Mouse (Mus musculus) left cerebral cortex, postnatal 4 days (tissue): Measurements from ENCODE around the gene Tapbp. TPM values are rescaled to one million over a fixed set of nuclear protein-coding genes. Genes with fewer than 3 reads are reported as not detected.
"Not testable (repeated sequence)": the region's sequence is repeated elsewhere in the genome, so short reads cannot be mapped to it uniquely, and the experiment has no call there.

Experiments used
- DNase-seq: peaks from one replicate; pipeline ENCODE4 v3.0.0-alpha.2; 2022
- intact Hi-C: fragments of 180-260 bp; cut with DNase I; formaldehyde crosslinking; loops from one replicate; pipeline ENCODE4 v1.15.1; 2025
- total RNA-seq, 2 experiments: library from RNA; stranded (reverse); gene quantifications; 2 replicates each; pipeline ENCODE4 v1.2.3; 2021

Tapbp gene
- total RNA-seq, 2 experiments from 2014 or later = 45.5 to 56.6 TPM

DNA sequence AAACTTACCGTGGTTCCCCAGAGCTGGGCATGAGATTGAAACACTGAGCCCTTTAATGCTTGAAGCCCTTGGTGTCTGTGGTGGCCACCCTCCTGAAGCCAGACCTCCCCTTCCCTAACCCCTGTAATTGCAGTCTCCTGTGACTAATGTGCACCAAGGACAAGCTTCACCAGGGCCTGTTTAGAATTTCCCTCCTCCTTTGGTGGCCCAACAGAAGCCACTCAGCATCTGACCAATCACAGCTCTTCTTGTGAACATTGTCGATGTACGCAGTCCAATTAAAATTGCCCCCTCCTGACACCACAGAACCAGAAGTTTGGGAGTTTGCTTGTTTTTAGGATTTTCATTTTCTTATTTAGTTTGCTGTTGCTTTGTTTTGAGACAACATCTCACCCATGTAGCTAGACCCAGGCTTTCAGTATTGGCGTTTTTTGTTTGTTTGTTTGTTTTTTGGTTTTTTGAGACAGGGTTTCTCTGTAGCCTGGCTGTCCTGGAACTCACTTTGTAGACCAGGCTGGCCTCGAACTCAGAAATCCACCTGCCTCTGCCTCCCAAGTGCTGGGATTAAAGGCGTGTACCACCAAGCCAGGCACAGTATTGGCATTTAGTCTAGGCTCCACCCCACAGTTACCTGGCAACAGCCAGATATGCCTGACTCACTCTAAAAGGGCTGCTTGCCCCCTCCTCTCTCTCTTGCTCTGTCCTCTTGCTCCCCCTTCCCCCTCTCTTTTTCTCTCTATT, 11.6 kb upstream of the Tapbp start:
- intact Hi-C loops, DNase-seq: not testable (repeated sequence)

DNA sequence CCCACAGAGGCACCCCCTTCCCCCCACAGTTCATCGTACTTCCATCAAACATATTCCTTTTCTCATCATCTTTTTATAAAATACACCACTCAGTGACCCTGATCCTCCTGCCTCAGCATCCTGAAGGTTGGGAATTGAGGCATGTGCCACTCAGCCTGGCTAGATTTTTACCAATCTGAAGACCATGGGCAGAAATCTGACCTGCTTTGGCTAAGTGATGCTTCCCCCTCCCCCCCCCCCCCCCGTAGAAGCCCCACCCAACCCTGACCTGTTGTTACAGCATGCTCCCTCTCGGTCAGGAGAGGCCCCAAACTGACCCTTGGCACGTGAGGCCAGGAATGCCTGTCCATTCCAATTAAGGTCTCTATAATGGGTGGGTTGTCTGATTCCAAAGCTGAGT, 10.9 kb upstream of the Tapbp start, which contains the start of gene Platr17:
Gene Platr17 (plus strand): TSS at position 301 of the 400 bp plus-strand sequence.
- intact Hi-C loops = not testable (repeated sequence)

DNA sequence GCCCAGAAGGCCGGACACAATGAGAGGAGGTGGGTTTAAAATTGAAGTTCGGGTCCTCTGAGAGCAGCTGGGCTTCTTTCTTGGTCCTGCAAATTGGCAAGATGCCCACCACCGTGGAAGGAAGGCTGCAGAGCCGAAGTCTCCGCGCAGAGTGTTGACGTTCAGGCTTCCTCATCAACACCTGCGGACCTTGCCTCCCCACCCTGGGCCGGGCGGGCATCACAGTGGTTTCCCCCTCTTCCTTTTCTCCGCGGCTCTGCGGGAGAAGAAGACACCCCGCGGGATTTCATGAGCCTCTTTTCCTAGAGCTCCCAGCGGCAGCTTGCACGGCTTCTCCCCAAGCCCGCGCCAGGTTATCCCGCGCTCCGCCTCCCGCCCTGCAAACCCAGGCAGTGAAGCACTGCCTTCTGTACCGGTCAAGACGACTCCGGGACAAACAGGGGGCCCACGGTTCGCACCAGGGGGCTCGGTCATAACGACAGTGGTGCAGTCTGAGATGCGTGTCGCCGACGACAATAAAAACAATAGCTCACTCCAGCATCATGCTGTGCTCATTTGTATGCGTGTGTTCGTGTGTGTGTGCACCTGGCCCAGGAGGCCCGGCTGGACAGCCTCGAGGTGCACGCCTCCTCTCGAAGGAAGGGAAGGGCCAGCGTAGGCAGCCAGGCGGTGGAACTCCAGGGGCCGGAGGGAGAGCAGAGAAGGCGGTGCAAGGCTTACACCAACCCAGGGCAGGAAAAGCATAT, 7.2 kb upstream of the Tapbp start:
- intact Hi-C loops = no loop called here
- peak; percentile 66 for DNase-seq

More for the DNA sequence above, 10.9 kb upstream of the Tapbp start, which contains the start of gene Platr17:
- DNase-seq = not testable (repeated sequence)

DNA sequence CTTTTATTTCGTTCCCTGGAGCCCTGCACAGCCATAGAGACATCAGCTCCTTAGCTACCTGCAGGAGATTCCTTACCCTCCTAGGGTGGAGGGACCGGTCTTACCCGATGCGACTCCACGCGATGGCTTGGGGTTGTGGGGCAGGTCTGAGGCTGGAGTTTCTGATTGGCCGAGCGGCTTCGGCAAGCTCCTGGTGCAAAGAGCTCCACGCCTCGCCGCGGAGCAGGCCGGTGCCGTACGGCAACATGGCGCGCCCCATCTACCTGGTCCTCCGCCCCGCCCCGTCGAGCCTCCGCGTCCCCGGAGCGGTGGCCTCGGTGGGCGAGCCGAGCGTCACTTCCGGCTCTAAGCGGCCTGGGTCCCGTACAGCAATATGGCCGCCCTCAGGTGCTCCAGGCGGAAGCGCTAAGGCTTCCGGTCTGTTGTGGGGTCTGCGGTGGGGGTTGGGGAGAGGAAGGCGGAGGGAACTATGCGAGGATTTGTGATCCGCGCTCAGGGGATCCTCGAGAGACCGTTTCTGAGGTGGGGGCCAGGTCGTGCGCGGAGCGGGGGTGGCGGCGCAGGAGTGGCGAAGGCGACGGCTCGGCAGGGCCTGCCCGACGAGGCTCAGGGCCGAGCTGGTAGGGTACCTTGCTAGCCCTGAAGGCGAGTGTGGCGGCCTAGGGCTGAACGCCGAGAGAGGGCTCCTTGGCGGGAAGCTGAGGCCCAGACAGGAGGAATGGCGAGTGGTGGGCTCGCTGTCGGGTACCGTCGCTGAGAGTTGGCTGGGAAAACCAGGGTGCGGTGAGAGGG, 6.4 kb upstream of the Tapbp start, which contains the start of gene Daxx:
Gene Daxx (plus strand): TSS at position 338 of the 792 bp plus-strand sequence.
- DNase-seq = peak; percentile 99
- intact Hi-C loops = no loop called here

DNA sequence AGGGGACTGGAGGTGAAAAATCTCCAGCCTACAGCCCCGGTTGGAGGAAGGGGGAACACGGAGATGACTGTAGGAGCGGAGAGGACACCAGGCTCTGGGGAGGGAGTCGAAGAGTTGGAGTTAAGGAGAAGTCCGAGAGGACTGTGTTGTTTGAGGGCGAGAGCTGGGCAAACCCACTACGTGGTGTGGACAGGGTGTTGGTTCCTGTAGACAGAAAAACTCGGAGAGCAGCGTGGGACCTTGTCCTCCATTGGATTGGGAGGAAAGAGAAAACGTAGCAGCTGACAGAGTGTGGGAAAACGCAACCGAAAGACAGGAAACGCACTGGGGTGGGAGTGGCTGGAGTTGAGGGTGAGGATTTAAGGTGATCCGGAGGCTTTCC, 5.8 kb upstream of the Tapbp start:
- intact Hi-C loops = no loop called here
- DNase-seq = no peak

DNA sequence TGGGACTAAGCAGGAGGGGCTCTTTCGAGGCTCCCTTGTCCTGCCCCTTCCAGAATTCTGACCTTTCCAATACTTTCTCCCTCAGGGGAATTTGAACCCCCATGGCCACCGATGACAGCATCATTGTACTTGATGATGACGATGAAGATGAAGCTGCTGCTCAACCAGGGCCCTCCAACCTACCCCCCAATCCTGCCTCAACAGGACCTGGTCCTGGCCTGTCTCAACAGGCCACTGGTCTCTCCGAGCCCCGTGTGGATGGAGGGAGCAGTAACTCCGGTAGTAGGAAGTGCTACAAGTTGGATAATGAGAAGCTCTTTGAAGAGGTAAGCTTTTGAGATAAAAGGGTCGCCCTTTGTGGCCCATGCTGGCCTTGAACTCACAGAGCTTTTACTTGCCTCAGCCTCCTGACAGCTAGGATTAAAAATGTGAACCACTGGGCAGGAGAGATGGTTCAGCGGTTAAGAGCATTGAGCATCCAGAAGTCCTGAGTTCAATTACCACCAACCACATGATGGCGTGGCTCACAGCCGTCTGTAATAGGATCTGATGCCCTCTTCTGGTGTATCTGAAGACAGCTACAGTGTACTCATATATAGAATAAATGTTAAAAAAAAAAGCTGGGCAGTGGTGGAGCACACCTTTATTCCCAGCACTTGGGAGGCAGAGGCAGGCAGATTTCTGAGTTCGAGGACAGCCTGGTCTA, 5.2 kb upstream of the Tapbp start:
- no peak for DNase-seq
- intact Hi-C loops = no loop called here

DNA sequence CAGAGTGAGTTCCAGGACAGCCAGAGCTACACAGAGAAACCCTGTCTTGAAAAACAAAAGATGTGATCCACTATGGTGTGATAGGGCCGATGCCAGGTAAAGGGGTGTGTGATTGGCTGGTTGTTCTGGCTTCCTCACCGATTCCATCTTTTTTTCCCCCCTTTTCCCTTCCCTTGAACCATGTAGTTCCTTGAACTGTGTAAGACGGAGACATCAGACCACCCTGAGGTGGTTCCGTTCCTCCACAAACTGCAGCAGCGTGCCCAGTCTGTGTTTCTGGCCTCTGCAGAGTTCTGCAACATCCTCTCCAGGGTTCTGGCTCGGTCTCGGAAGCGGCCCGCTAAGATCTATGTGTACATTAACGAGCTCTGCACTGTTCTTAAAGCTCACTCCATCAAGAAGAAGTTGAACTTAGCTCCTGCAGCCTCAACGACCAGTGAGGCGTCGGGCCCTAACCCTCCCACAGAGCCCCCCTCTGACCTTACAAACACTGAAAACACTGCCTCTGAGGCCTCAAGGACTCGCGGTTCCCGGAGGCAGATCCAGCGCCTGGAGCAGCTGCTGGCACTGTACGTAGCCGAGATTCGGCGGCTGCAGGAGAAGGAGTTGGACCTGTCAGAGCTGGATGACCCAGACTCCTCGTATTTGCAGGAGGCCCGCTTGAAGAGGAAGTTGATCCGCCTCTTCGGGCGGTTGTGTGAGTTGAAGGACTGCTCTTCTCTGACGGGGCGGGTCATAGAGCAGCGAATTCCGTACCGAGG, 4.5 kb upstream of the Tapbp start:
- DNase-seq = no peak
- intact Hi-C loops = no loop called here

DNA sequence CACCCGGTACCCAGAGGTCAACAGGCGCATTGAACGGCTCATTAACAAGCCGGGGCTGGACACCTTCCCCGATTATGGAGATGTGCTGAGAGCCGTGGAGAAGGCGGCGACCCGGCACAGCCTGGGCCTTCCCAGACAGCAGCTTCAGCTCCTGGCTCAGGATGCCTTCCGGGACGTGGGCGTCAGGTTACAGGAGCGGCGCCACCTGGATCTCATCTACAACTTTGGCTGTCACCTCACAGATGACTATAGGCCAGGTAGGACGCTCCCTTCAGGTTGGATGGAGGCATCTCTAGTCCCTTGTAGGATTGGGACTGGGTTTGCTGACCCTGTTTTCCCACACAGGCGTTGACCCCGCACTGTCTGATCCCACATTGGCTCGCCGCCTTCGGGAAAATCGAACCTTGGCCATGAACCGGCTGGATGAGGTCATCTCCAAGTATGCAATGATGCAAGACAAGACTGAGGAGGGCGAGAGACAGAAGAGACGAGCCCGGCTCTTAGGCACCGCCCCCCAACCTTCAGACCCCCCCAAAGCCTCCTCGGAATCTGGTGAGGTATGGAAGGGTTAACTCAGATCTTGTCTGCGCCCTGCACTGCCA, 3.8 kb upstream of the Tapbp start:
- no peak for DNase-seq

DNA sequence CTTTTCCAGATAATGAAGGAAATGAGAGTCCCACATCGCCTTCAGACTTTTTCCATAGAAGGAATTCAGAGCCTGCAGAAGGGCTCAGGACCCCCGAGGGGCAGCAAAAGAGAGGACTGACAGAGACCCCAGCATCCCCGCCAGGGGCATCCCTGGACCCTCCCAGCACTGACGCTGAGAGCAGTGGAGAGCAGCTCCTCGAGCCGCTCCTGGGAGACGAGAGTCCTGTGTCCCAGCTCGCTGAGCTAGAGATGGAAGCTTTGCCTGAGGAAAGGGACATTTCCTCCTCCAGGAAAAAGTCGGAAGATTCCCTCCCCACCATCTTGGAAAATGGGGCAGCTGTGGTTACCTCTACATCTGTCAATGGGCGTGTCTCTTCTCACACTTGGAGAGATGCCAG, 2.4 kb upstream of the Tapbp start:
- no peak for DNase-seq
- intact Hi-C loops = no loop called here

More for the DNA sequence above, 3.8 kb upstream of the Tapbp start:
- intact Hi-C loops = no loop called here

DNA sequence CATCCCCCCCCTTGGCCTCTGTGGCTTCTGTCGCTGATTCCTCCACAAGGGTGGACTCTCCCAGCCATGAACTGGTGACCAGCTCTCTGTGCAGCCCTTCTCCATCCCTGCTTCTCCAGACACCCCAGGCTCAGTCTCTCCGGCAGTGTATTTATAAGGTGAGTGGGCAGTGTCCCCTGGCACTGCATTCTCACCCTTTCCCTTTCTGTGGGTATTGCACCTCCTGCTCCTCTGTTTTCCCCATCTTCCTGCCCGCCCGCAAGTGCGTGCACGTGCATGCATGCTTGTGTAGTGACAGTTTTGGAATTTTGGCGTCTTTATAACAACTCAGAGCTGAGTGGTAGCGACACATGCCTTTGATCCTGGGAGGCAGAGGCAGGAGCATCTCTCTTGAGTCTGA, 1.8 kb upstream of the Tapbp start:
- intact Hi-C loops = no loop called here
- no peak for DNase-seq

DNA sequence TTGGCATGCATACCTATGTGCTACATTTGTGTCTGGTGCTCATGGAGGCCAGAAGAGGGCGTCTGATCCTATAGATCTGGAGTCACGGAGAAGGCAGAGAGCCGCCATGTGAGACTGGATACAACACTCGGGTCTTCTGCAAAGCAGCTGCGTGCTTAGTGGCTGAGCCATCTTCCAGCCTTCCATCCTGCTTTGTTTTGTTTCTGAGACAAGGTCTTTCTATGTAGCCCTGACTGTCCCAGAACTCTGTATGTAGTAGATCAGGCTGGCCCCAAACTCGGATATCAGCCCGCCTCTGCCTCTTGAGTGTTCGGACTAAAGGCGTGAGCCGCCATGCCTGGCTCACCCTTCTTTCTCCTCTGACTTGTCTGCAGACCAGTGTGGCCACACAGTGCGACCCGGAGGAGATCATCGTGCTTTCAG, 719 bp upstream of the Tapbp start:
- DNase-seq = no peak

DNA sequence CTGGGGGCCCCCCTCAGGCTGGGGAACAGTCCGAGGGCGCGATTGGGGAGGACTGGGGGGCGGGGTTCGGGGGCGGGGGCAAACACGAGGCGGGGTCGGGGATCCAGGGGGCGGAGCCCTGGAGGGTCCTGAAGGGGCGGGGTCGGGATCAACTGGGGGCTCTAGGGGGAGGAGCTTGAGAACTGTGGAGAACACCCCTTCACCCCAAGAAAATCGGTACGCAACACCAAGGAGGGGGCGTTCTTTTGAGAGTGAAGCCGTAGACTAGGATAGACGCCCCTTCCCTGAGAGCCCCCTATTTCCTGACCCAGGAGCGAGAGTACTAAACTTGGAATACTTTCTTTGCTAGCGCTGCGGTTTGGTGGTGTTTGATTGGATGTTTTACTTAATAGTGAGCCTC, 595 bp downstream of the Tapbp start:
- no peak for DNase-seq
- intact Hi-C loops = no loop called here

More for the DNA sequence above, 719 bp upstream of the Tapbp start:
- intact Hi-C loops = no loop called here

DNA sequence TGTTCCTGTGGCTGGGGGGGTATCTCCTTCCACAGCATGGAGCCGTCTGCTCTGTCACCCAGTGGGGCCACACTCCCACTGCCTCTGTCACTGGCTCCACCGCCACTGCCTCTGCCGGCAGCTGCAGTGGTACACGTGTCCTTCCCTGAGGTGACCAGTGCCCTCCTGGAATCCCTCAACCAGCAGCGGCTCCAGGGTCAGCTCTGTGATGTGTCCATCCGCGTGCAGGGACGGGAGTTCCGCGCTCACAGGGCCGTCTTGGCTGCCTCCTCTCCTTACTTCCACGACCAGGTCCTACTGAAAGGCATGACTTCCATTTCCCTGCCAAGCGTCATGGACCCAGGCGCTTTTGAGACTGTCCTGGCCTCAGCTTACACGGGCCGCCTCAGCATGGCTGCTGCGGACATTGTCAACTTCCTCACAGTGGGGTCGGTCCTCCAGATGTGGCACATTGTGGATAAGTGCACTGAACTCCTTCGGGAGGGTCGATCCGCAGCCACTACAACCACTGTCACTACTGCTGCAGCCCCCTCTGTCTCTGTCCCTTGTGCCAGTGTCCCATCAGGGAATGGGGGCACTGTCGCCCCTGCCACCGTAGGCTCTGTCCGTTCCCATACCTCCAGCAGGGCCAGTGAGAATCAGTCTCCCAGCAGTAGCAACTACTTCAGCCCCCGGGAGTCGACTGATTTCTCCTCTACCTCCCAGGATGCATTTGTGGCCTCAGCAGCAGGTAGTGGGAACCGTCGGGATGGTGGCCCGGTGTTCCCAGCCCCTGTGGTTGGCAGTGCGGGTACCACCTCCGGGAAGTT, 1.4 kb downstream of the Tapbp start:
- no peak for DNase-seq
- intact Hi-C loops = no loop called here

DNA sequence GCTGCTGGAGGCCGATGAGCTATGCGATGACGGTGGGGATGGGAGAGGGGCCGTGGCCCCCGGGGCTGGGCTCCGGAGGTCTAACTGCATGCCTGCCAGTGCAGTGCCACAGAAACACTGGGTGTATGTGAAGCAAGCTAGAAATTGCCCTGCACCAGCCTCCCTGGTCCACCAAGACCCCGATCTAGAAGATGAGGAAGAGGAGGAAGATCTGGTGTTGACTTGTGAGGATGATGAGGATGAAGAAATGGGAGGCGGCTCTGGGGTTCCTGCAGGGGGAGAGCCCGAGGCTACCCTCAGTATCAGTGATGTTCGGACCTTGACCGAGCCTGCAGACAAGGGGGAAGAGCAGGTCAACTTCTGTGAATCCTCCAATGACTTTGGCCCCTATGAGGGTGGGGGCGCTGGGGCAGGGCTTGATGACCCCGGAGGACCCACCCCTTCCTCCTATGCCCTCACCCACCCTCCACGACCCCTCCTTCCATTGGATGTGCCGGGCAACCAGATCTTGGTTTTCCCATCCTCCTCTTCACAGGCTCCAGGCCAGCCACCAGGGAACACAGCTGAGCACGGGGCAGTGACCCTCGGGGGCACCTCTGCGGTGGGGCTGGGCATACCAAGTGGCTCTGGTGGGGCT, 2.1 kb downstream of the Tapbp start:
- DNase-seq = no peak
- intact Hi-C loops = no loop called here

DNA sequence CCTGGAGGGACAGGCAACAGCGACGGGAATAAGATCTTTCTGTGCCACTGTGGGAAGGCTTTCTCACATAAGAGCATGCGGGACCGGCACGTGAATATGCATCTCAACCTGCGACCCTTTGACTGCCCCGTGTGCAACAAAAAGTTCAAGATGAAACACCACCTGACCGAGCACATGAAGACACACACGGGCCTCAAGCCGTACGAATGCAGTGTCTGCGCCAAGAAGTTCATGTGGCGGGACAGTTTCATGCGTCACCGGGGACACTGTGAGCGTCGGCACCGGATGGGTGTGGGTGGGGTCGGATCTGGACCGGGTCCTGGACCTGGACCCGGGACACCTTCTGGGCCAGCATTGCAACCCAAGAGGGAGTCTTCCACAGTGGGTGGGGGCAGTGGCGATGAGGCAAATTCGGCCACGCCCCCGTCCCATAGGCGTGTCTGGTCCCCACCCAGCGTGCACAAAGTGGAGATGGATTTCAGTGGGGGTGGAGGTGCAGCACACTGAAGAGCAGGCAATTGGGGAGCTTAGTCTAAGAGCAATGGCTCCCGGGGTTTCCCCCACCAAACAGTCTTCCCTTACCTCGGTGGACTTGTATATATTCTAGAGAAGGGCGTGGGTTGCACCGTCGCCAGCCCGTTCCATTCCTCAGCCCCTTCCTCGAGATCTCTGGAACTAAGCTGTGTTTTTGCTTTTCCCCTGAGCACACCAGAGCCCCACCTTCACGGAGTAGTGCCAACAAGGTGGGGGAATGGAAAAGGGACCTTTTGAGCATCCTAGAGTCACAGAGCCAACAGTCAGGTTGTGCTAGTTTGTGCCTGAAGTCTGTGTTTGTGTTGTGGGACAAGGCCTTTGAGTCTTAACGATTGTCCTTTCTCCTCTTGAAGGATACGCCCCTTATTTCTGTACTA, 2.8 kb downstream of the Tapbp start:
- intact Hi-C loops = no loop called here
- DNase-seq = no peak

DNA sequence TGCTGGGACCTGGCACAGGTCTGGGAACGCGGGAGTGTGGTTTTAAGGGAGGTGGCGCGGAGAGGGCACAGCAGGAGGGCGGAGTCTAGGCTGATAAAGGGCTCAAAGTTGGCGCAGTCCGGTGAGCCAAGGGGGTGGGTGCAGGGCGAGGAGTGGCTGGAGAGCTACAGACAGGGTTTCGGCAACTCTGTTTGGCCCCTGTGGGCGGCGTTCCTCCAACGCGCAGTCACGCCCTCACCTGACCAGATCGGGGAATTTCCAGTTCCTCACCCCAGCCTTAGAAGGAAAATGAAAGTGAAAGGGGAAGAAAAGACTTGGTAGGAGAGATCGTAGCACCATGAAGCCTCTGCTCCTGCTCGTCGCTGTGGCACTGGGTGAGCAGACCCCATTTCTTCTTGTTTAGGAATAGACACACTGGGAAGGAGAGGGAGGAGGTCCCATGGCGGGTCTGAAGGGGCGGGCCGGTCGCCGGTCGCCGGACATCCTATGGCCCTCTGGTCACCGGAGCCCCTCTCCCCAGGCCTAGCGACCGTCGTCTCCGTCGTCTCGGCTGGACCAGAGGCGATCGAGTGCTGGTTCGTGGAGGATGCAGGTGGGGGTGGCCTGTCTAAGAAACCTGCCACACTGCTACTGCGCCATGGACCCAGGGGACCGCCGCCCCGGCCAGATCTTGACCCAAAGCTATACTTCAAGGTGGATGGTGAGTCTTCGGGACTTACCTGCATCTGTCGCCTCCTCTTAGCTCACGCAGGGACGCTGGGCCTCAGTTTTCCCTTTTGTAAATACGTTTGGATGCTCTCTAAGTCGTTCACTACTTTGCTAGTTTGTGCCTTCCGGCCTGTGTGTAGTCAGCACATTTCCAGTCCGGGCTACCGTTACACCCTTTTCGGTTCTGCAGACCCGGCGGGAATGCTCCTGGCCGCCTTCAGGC, 3.9 kb downstream of the Tapbp start:
- intact Hi-C loops = no loop called here
- DNase-seq = peak; percentile 59
